Mouse (Mus musculus) embryonic fibroblast, embryonic 13.5 days (primary cell): ENCODE measurements at regions not wholly inside any gene's neighbourhood (a gene's known extent, or its start where the extent isn't known, plus 50 kb on each side); places are given as distances from the start of the nearest gene placed in this dataset.

ENCODE experiments used
- H3K27ac ChIP-seq: 2 replicates; pipeline ENCODE4 v1.5.1; 2012; ENCODE audit warnings: low read length, control low read depth, inconsistent platforms; ENCODE audit not compliant: insufficient read depth
- H3K4me1 ChIP-seq: 2 replicates; pipeline ENCODE4 v1.6.1; 2011; ENCODE audit warnings: low read length; ENCODE audit not compliant: control insufficient read depth, insufficient read depth
- H3K4me3 ChIP-seq: 2 replicates; pipeline ENCODE4 v1.5.1; 2011; ENCODE audit warnings: mild to moderate bottlenecking, control low read depth, low read length; ENCODE audit not compliant: insufficient read depth
- CTCF ChIP-seq: IDR thresholded peaks from 2 replicates; pipeline ENCODE4 v1.5.1; 2011; ENCODE audit warnings: mild to moderate bottlenecking, control low read depth, low read length, moderate library complexity, borderline replicate concordance; ENCODE audit not compliant: insufficient read depth
- POLR2A ChIP-seq: IDR thresholded peaks from 2 replicates; pipeline ENCODE4 v1.6.1; 2011; ENCODE audit warnings: low read depth, mild to moderate bottlenecking, control low read depth, low read length, moderate library complexity

GRCm38 (mm10) chrX:61119499-61119898 lies 65.9 kb downstream of the Cdr1 start:
- TF ChIP-seq POLR2A = no peak
- no peak for TF ChIP-seq CTCF
- H3K27ac ChIP-seq = no peak overlapping the region
- no peak overlapping the region for H3K4me3 ChIP-seq
- H3K4me1 ChIP-seq = no peaks in the 10 kb centered on the region

GRCm38 (mm10) chrX:61117368-61117767 lies 68.0 kb downstream of the Cdr1 start:
- TF ChIP-seq CTCF (no peak), POLR2A (no peak)
- no peaks in the 10 kb centered on the region for H3K4me1 ChIP-seq
- H3K4me3 ChIP-seq = no peak overlapping the region
- no peak overlapping the region for H3K27ac ChIP-seq

GRCm38 (mm10) chrX:61116010-61116447 lies 69.3 kb downstream of the Cdr1 start:
- Histone ChIP-seq H3K4me3 (no peak overlapping the region), H3K27ac (no peak overlapping the region), H3K4me1 (no peaks in the 10 kb centered on the region)
- TF ChIP-seq POLR2A (peak; percentile 32; the same call in 1 of the 2 replicates), CTCF (no peak)
